Mouse (Mus musculus) embryonic fibroblast, embryonic 13.5 days (primary cell): Measurements from ENCODE around the gene Itpr1.

Experiments
- CTCF ChIP-seq: IDR thresholded peaks from 2 replicates; pipeline ENCODE4 v1.5.1; 2011; ENCODE audit warnings: mild to moderate bottlenecking, control low read depth, low read length, moderate library complexity, borderline replicate concordance; ENCODE audit not compliant: insufficient read depth
- POLR2A ChIP-seq: IDR thresholded peaks from 2 replicates; pipeline ENCODE4 v1.6.1; 2011; ENCODE audit warnings: low read depth, mild to moderate bottlenecking, control low read depth, low read length, moderate library complexity

GRCm38 (mm10) chr6:108169466-108169865 lies 43.4 kb upstream of the Itpr1 start:
- TF ChIP-seq CTCF = no peak
- no peak for TF ChIP-seq POLR2A
